Mouse (Mus musculus): ENCODE results near the gene Adamtsl1.

Gene Adamtsl1

DNA sequence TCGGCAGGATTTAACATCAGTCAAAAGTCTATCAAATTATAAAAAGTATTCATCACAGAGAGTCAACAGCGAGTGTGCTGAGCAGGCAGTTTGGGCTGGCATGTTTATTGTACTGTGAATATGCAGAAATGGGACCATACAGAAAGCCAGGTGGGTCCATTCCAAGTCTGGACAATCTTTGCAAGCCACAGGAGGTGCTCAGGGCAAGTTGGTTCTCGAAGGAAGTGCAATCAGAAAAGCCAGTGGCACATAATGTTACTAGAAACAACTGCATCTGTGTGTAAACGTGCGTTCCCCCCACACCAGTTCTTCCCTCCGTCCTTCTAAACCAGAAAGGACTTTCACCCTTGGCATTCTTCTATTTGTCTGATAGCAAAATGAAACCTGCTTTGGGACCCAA, 515.5 kb downstream of the Adamtsl1 start:
- in situ Hi-C loops (cut with MboI; ENCODE audit: unreplicated experiment in 2 of 2): loop anchor here (5.0 to 25.0 kb wide), 3 partner anchors 197 to 642 kb away; no protein-coding TSS in a partner anchor

GRCm38 (mm10) chr4:86030208-86030607, 516.2 kb downstream of the Adamtsl1 start:
- in situ Hi-C loops (cut with MboI; ENCODE audit: unreplicated experiment in 2 of 2): loop anchor here (25.0 kb wide), 2 partner anchors 593 to 643 kb away; no protein-coding TSS in a partner anchor

DNA sequence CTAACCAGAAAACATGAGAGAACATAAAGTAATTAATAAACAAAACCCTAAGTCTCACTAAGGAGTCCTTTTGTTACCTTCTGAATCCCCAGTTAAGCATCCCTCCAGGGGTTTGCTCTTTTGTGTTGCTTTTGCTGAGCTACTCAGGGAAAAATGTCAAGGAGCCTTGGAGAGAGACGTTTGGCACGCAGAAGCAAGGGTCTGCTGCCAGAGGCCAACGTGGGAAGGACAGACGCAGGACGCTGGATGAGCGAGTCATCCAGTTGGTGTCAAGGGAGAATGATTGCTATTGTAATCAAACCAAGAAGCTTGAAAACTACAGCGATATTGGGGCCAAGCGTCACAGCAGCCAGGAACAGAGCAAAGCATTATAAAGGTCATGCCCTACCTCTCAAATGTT, 517.1 kb downstream of the Adamtsl1 start:
- in situ Hi-C loops (cut with MboI; ENCODE audit: unreplicated experiment in 2 of 2): loop anchor here (25.0 kb wide), 2 partner anchors 594 to 644 kb away; no protein-coding TSS in a partner anchor

DNA sequence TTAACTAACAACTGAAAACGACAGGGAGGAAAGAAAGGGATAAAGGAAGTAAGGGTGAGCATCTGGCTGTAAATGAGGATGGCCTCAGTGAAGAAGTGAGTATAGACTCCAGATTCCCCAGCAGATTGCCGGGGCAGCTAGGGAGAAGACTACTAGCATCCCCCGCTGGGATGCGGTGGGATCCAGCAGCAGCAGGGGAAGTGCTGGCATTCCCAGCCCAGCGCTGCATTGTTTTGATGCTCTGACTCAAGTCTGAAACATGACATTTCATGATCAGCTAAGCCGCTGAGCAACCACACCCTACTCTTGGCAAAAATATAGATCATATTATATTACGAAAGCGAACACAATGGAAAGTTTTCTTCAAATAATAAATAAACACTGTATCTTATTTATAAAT, 526.9 kb downstream of the Adamtsl1 start:
- in situ Hi-C loops (cut with MboI; ENCODE audit: unreplicated experiment in 2 of 2): loop anchor here (25.0 kb wide), 2 partner anchors 604 to 654 kb away; no protein-coding TSS in a partner anchor

DNA sequence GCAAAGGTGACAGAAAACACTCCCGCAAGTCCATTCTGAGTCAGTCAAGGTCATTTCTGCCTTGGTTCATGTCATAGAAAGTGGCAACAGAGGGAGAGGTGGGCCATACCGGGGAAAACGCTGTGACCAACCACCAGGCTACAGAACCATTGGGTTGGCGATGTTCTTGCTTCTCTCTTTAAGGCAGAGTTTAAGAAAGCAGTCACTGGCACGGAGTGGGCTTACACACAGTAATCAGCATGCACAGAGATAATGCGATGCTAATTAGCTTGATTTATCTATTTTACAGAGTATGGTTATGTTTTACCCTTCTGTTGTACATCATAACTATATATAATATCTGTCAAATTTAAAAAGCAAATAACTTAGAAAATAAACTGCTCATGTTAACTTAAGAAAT, 531.5 kb downstream of the Adamtsl1 start:
- in situ Hi-C loops (cut with MboI; ENCODE audit: unreplicated experiment in 2 of 2): loop anchor here (25.0 kb wide), 2 partner anchors 608 to 658 kb away; no protein-coding TSS in a partner anchor

- in situ Hi-C loops (cut with MboI; ENCODE audit: unreplicated experiment in 2 of 2): loop anchor here (25.0 kb wide), 2 partner anchors 609 to 659 kb away; no protein-coding TSS in a partner anchor
Measured at GRCm38 (mm10) chr4:86045876-86046275, 531.9 kb downstream of the Adamtsl1 start.

- in situ Hi-C loops (cut with MboI; ENCODE audit: unreplicated experiment in 2 of 2): loop anchor here (25.0 kb wide), 2 partner anchors 610 to 660 kb away; no protein-coding TSS in a partner anchor
Measured at GRCm38 (mm10) chr4:86046881-86047280, 532.9 kb downstream of the Adamtsl1 start.

DNA sequence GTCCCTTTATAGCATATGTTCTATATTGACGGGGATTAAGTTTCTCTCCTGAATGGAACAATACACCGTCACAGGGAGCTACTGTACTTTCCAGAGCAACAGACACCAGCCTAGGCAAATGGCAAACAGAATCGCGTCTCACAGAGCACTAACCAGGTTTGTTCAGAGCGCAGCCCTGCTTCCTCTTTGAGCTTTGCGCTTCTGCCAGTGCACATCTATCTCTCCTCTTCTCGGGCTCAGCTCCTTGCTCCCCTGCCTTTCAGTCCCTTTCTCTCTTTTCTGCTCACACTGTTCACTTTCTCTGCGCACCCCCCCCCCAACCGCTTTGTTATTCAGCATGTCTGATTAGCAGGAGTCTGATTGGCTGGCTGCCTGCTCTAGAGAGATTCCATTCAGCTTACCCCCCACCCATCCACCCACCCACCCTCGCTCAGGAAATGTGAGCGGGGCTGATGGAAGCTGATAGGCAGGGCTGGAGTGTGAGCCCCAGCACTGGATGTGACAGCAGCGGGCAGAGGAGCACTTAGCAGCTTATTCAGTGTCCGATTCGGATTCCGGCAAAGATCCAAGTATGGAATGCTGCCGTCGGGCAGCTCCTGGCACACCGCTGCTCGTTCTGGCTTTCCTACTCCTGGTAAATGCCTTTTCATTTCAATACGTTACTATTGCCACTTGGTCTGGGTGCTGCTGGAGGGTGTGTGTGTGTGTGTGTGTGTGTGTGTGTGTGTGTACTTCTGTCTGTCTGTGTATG, 539.7 kb downstream of the Adamtsl1 start:
- in situ Hi-C loops (cut with MboI; ENCODE audit: unreplicated experiment in 2 of 2): no loop called here

DNA sequence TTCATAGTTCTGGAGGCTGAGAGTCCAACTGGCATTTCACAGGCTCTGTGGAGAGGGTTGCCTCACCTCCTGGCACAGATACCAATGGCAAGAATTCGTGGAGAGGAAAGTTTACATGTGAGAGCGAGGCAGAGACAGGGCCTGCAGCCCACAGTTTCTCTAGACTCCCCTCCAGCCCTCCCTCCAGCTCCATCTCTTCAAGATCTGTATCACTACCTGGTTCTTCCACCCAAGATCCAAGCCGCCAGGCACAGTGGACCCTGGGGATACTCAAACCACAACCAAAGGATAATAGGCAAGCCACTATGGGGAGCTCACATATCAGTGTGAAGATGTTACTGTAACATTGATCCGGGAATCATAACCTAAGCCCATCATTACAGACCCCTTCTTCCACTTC, 546.6 kb downstream of the Adamtsl1 start:
- in situ Hi-C loops (cut with MboI; ENCODE audit: unreplicated experiment in 2 of 2): no loop called here

GRCm38 (mm10) chr4:86068376-86068775, 554.4 kb downstream of the Adamtsl1 start:
- in situ Hi-C loops (cut with MboI; ENCODE audit: unreplicated experiment in 2 of 2): no loop called here

DNA sequence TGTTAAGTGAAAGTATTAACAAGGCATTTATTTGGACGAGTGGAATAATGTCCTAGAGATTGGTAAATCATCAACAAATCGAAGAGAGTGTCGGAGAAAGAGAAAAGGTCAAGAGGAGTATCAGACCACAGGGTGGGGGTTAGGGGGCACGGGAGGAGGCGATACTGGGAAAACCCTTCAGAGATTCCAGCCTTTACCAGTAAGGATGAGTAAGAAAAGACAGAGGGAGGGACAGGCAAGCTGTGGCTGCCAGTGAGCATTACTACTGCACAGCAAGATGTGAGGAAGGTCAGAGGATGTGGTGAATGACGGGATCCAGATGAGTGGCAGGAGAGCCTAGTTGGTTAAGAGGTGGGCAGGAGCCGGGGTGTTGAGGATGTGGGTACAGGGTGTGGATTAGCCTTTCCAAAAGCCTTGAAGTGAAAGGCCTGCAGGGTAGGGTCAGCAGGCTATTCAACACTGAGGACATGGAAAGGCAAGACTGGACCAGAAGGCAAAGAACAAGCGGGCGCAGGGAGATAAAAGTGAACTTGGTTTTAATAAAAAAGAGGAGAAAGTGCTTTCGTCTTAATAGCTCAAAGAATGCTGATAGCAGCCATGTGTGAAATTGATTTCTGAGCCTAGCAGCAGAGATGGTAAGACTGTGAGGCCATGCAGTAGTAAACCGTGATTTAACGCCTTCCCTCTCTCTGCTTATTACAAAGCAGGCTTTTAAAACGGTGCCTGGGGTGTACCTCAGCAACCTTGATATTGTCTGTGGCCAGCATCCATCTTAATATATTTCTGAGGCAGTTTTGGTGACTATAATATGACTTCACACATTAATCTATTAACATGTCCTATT, 555.1 kb downstream of the Adamtsl1 start:
- in situ Hi-C loops (cut with MboI; ENCODE audit: unreplicated experiment in 2 of 2): no loop called here

DNA sequence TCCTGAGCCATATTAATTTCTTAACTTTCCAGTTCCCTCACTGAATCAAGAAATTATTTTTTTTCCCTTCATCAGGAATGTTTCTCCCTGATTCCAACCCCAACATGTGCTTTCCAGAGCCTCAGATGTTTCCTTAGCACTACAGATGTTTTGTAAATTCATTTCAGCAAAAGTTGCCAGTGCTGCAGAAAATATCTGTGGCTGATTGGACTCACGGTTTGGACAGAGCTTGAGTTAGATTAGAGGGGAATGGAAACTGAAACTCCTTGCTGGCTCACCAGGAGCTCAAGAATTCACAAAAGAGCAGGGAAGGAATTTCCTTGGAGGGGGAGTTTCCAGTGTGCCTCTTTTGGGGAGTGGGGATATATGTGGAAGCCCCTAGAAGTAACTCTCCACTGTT, 560.9 kb downstream of the Adamtsl1 start:
- in situ Hi-C loops (cut with MboI; ENCODE audit: unreplicated experiment in 2 of 2): no loop called here

DNA sequence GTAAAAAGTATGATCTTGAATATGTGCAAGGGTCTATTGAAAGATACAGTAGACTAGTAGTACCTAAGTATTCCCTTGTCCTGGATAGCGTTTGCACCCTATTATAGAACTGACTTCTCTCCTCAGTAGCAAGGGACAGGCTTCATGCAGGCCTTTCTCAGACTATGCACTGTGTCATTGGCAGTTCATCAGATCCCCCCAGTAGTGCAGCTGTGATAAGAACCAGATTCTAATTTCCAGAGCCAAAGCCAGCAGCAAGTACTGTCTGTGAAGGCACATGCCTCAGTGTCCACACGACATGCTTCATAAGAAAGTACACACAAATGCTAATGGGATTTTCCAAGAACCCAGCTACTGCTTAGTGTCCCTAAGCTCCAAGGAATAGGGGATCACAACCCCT, 563.4 kb downstream of the Adamtsl1 start:
- in situ Hi-C loops (cut with MboI; ENCODE audit: unreplicated experiment in 2 of 2): no loop called here

DNA sequence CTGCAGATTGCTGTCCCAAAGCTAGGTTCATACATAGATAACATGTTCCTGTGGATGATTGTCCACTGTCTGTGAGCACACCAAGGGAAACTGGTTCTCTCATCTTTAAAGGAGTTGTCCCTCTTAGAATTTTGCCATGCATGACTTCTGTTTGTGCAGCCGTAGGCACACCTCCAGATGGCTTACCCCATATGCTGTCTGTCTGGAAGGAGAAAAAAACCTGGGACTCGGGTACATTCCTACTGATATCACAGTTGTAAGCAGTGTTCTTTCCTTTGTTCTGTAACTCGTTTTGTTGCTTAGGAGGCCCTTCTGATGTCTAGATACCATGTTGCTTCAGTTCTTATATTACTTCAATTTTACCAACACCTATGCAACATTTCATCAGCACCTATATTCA, 563.9 kb downstream of the Adamtsl1 start:
- in situ Hi-C loops (cut with MboI; ENCODE audit: unreplicated experiment in 2 of 2): no loop called here

DNA sequence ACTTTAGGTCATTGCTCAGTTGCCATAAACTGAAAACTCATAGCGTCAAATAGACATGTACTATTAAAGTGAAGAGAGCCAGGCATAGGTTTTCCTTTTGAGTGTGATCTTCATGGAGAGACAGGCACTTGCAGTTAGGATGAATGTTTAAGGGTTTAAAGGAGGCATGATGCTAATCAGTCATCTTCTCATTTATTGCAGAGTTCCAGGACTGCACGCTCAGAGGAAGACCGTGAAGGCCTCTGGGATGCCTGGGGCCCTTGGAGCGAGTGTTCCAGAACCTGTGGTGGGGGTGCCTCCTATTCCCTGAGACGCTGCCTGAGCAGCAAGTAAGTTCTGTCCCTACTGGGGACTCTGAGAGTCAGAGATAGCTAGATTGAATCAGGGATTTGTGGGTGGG, 573.5 kb downstream of the Adamtsl1 start:
- in situ Hi-C loops (cut with MboI; ENCODE audit: unreplicated experiment in 2 of 2): no loop called here

DNA sequence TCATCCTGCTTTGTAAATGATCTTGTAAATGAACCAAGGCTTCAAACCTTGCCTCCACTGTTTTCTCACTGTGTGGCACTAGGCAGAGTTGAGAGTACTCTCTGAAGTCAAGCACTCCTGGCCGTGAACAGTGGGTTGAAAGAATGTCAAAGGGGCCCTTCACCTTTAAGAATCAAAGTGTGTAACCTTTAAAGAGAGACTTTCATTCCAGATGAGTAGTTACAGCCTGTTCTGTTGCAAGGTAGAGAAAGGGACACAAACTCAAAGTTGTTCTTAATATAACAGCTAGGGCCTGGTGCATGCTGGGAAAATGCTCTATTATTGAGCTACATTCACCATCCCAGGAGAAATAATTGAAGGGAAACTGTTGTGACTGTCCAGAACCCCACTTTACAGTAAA, 589.2 kb downstream of the Adamtsl1 start:
- in situ Hi-C loops (cut with MboI; ENCODE audit: unreplicated experiment in 2 of 2): no loop called here

DNA sequence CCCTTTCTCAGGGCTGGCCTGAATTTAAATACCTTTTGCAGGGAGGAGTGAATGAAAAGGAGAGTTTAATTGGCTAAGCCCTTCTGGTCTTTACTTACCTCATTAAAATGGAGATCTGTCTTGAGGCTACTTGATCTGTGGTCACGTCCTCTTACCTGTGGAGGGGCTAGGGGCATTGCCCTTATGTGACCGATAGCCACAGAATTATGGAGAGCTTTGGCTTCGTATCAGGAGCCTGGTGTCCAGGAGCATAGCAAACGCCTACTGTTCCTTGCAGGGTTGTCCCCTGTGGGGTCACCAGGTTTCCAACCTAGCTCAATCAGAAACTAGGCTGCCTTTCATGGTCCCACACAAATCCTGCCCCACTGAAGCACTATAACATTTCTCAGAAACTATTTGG, 594.4 kb downstream of the Adamtsl1 start:
- in situ Hi-C loops (cut with MboI; ENCODE audit: unreplicated experiment in 2 of 2): no loop called here

DNA sequence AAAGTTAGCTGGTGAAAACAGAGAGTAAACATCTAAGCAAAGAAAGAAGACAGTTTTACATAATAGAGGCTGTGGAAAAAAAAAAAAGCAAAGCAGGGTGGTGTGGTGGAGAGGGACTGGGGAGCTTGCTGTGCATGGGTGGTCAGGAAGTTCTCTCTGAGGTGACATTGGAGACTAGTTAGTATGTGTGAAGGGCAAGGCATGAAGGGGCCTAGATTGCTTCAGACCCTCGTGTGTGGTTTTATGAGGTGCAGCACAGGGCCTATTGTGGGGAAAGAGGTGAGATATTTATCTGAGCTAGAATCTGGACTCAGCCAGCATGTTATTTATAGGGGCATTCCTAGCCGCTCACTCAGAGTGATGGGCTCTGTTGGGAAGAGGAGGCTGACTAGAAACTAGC, 605.1 kb downstream of the Adamtsl1 start:
- in situ Hi-C loops (cut with MboI; ENCODE audit: unreplicated experiment in 2 of 2): no loop called here

GRCm38 (mm10) chr4:86122431-86122830, 608.5 kb downstream of the Adamtsl1 start:
- in situ Hi-C loops (cut with MboI; ENCODE audit: unreplicated experiment in 2 of 2): no loop called here

DNA sequence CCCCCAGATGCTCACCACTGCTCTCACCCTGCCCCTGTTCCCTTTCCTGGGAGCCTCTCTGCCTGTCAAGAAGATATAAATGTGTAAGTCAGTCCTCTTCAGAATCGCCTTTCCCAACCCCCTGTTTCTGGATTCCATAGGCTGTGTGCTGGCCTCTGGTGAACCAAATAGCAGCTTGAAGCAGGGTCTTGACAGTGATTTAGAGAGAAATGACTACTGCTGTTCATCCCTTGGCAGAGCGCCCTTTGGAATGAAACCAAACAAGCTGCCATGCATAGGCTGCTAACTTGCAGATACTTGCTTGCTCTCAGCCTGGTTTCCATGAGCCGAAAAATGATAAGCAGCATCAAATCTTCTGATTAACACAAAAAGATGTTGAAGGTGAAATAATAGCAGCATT, 610.4 kb downstream of the Adamtsl1 start:
- in situ Hi-C loops (cut with MboI; ENCODE audit: unreplicated experiment in 2 of 2): no loop called here

DNA sequence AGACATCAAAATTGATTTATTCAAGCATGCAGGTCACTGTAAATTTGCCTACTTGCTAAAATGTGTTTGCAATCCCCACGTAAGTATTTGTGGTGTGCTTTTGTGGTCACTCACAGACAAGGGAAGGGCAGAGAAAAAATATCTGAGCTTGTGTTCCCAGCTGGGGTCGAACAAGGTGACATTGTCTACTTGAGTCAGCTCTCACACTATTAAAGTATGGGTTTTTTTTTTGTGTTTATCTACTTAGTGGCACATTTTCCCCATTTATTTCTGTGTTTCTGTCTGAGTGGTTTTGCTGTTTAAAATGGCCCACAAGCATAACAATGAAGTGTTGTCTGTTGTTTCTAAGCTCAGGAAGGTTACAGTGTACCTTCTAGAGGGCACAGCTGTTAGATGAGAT, 612.7 kb downstream of the Adamtsl1 start:
- in situ Hi-C loops (cut with MboI; ENCODE audit: unreplicated experiment in 2 of 2): no loop called here

Measured in v-Abl transformed pro-B cells (cell line).